Mouse (Mus musculus) testis, postnatal 10 days (tissue): ENCODE results near the gene Ube2z.

Experiments
- DNase-seq: peaks from one replicate; pipeline ENCODE4 v3.0.0; 2021; ENCODE audit warnings: low spot score

The Ube2z gene

GRCm38 (mm10) chr11:96006852-96007515, 58.2 kb downstream of the Ube2z start:
- peak; percentile 76 for DNase-seq

- peak; percentile 47 for DNase-seq
Measured at GRCm38 (mm10) chr11:96006367-96006851, 58.8 kb downstream of the Ube2z start.

GRCm38 (mm10) chr11:96005403-96006271, 59.6 kb downstream of the Ube2z start, which contains the start of gene Igf2bp1:
Gene Igf2bp1, minus strand, starts transcription at chr11:96005940.
- DNase-seq: peak; percentile 58

GRCm38 (mm10) chr11:96004793-96005402, 60.3 kb downstream of the Ube2z start:
- no peak for DNase-seq

GRCm38 (mm10) chr11:96003969-96004792, 61.0 kb downstream of the Ube2z start:
- DNase-seq: no peak

GRCm38 (mm10) chr11:96003100-96003900, 61.9 kb downstream of the Ube2z start:
- DNase-seq: no peak
